Mouse (Mus musculus): ENCODE results near the gene Olfr1221.
"Not testable (repeated sequence)": the region's sequence is repeated elsewhere in the genome, so short reads cannot be mapped to it uniquely, and the experiment has no call there.

Gene Olfr1221

DNA sequence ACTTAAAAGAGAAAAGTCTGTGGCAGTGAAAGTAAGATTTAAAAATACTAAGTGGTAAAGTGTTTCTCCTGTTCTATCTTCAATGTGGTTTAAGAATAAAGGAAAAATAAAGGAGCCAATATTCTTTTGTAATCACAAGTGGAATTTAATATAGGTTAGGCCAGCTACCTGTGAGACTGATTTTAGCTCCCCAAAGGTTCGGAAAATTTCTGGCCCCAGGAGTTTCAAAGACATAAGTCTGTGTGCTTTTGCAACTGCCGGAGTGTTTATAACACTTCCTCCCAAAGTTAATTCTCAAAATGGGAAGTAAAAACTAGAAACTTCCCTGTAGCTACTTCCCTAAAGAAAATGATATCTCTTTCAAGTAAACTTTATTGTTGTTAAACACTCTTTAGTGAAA is at the start of gene Olfr1221:
Olfr1221 (minus strand) TSS at position 101 of the 400 bp plus-strand sequence.
- DNase-seq (ENCODE audit: low spot score) = no peak

DNA sequence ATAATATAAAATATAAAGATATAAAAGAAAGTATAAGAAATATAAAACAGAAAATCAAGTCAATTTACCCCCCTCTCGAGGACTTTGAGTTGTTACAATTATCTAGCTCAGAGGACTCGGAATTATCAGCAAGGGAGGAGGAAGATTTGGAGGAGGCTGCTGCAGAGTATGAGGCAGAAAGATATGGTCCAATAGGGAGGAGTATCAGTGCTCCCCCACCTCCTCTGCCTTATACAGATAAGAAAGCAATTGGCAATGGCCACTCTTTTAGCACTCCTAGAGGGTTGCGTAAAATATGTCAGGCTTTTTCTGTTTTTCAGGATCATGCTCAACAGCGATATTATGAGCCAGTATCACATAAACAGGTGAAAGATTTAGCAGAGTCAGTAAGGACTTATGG is 47.6 kb upstream of the Olfr1221 start:
- not testable (repeated sequence) for DNase-seq (ENCODE audit: low spot score)

DNA sequence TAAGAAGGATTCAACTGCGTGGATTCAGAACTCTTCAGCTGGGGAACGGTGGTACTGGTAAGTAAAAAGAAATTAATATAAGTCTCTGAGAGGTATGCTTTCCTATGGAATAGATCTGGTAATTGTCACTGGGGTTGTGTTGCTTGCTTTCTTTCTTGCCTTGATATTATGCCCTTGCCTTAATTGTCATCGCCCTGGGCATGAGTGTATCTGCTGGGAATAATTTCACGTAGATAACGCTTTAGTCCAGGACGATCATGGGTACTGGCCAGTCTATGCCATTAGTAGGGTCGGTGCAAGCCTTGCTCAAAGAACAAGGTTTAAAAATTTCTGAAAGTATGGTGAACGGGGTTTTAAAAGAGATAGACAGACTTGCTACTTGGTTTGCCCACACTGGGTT is 46.9 kb upstream of the Olfr1221 start, which contains the start of gene Olfr1224-ps1:
Olfr1224-ps1 (minus strand) TSS at position 101 of the 400 bp plus-strand sequence.
- not testable (repeated sequence) for DNase-seq (ENCODE audit: low spot score)

DNA sequence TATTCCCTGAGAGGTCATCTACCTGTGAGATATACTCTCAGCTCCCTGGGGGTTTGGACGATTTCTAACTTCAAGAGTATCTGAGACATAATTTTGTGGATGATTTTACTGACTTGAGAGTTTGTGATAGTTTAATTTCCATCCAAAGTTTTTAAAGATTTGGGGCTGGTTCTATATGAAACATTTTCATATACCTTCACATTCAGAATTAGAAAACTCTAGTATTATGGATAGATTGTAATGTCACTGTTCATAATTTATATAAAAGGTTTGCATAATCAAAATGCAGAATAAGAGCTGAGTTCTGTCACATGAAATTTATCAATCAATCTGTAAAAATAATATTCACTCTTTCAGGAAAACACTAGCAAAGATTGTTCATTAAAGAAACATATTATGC is 34.4 kb upstream of the Olfr1221 start, which contains the start of gene Olfr1223:
Olfr1223 (minus strand) TSS at position 101 of the 400 bp plus-strand sequence.
- no peak for DNase-seq (ENCODE audit: low spot score)

DNA sequence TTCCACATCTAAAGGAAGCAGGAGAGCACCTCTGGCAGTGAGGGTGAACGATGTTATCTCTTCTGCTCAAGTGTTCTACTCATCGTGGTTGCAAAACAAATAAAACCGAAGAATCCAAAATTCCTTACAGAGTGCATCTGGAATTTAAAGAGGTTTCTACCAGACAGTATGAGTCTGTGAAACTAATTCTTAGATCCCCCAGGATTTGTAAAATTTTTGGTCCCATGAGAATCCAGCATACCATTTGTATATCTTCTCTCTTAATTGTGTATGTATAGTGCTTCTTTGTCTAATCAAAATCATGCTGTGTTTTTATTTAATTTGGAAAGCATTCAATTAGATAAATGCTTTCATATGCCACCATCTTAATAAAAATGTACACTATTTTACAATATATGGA is 15.9 kb upstream of the Olfr1221 start, which contains the start of gene Olfr1222:
Olfr1222 (minus strand) TSS at position 101 of the 400 bp plus-strand sequence.
- DNase-seq (ENCODE audit: low spot score) = no peak

DNA sequence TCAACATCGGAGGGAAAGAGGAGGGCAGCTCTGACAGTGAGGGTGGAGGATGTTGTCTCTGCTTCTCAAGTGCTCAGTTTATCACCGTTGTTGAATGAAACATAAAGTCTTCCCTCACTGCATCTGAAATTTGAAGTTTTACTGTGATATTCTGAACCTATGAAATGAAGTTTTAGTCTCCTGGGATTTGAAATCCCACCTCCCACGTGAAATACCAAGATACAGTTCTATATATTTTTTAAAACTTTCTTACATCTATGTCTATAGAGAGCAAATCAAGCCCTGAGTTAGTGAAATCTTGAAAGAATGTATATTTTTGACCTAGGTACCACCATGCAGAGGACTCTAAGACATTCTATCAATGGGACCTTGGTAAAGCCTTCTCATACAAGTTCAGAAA is 10.3 kb downstream of the Olfr1221 start, which contains the start of gene Olfr1220:
Olfr1220 (minus strand) TSS at position 101 of the 400 bp plus-strand sequence.
- no peak for DNase-seq (ENCODE audit: low spot score)

DNA sequence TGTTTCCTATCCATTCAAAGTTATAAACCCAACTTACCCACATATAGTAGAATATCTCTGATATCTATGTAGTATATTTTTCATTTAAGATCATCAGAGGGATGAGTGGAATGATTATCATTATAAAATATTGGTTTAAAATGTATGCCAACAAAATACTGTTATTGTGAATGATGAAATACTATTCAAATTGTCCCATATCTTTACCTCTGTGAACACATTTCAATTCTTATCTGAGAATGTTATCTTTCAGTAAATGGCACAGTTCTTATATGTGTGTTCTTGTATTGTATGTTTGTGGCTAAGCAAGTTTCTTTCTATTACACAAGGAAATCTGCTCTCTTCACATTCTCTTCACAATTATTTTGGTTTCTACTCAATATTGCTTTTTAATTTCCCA is 11.4 kb downstream of the Olfr1221 start:
- DNase-seq (ENCODE audit: low spot score) = no peak

DNA sequence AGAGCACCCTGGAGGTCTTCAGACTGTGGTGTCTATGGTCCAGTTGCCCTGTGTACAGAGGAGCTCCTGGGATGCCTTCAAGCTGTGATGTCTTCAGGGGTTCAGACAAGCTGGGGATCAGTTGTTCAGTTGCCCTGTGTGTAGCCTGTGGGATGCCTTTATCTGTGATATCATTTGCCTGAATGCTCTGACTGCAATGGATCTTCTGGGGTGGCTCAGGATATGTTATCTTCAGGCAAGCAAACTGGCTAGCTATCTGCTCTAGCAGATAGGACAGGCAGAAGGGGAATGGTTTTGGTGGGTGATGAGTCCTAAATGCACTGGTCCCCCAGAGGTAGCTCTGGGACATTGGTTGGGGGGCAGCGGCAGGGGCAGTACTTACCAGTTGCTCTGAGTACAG is 23.2 kb downstream of the Olfr1221 start:
- no peak for DNase-seq (ENCODE audit: low spot score)

DNA sequence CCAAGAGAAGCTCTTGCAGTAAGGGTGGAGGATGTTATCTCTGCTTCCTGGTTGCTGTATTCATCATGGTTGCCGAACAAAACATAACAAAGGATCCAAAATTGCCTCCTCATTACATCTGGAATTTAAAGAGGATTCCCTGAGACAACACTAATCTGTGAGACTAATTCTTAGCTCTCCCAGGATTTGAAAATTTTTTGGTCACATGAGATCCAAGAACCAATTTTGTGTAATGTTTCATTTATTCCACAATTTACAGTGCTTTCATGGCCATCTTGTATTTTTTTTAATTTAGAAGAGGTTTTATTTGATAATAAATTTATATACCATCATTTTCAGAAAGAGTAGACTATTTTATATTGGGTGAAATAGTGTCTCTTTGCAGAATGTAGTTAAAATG is 33.7 kb downstream of the Olfr1221 start, which contains the start of gene Olfr1219:
Olfr1219 (minus strand) TSS at position 101 of the 400 bp plus-strand sequence.
- DNase-seq (ENCODE audit: low spot score) = no peak

DNA sequence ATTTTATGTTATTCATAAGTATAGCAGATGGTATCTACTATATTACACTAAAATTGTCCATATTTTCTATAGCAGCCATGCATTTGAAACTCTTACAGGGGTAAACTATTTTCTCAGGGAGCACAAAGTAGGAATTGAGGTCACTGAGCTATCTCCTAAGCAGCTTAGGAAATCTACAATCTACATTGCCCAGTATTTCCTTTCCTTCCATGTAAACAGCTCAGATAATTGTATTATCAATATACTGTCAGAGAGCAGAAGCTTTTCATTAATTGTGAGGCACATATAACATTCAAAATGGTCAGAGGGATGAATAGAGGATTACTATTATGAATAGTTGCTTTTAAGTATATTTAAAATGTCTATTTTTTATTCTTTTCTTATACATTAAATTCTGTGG is 35.6 kb downstream of the Olfr1221 start:
- no peak for DNase-seq (ENCODE audit: low spot score)

DNA sequence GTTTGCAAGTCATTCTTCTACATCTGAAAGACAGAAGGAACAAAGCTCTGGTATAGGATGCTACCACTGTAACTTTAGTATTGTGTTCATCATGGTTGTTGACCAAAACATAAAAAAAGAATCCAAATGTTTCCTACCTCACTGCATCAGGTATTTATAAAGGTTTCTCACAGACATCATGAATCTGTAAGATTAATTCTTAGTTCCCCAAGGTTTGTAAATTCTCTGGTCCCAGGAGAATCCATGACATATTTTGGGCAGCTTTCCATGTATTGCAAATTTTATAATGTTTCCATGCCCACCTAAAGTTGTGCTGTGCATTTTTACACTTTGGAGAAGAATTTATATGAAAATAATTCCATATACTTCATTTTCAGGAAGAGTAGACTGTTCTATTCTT is 56.0 kb downstream of the Olfr1221 start, which contains the start of gene Olfr1218:
Olfr1218 (minus strand) TSS at position 101 of the 400 bp plus-strand sequence.
- DNase-seq (ENCODE audit: low spot score) = no peak
